Mouse (Mus musculus) spleen, postnatal 10 days (tissue): Measurements from ENCODE around the gene Cacna2d2.

Source experiments
- DNase-seq, 2 experiments: peaks; one replicate each; pipeline ENCODE4 v3.0.0; 2021 to 2022; ENCODE audit warnings: low spot score in 2 of 2

Cacna2d2 gene

GRCm38 (mm10) chr9:107578587-107578986, 179.2 kb downstream of the Cacna2d2 start, which contains the start of gene Naa80:
Gene Naa80, plus strand, starts transcription at chr9:107578887.
- no peak for DNase-seq
